Mouse (Mus musculus): ENCODE measurements around the gene Ndufaf2.

DNA sequence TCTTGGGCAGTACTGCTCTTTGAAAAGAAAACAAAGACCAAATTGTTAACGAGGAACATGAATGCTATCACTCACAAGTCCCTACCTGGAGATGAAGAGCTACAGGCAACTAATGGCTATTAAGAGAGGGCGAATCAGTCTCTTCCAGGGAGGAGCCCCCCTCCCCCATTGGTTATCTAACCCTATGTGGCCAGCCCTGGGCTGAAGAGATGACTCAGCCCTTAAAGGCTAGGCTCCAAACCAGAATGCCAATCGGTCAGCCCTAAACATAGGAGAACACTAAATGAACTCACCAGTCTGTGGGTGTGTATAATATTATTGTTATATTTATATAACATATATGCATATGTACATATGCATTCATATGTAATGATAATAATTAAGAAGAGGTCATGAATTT is 132.6 kb downstream of the Ndufaf2 start:
- TF ChIP-seq CTCF (IDR thresholded peaks at IDR 0.05; ENCODE audit: control insufficient read depth, insufficient read depth, insufficient replicate concordance, low read depth, low read length) (no peak), POLR2A (IDR thresholded peaks at IDR 0.05; ENCODE audit: control insufficient read depth, low read depth, low read length) (no peak)

Measured in testis, adult 2 months (tissue).